Mouse (Mus musculus): ENCODE measurements around the gene Adgrv1.

GRCm38 (mm10) chr13:81238855-81239254 is 394.1 kb downstream of the Adgrv1 start:
- no peak for TF ChIP-seq EP300 (IDR thresholded peaks at IDR 0.05; ENCODE audit: low read depth)
- no peak for TF ChIP-seq CTCF (IDR thresholded peaks at IDR 0.05; ENCODE audit: low read depth)

Measured in liver, postnatal 0 days (tissue).